Mouse (Mus musculus): ENCODE measurements around the gene Prdx6. TPM values are rescaled to one million over a fixed set of nuclear protein-coding genes. Genes with fewer than 3 reads are reported as not detected.

Prdx6 gene
- polyA plus RNA-seq, 1 experiment from 2014 or later: 161 TPM

GRCm38 (mm10) chr1:161269346-161269745 is 18.3 kb upstream of the Prdx6 start:
- DNase-seq (no peak), ATAC-seq (ENCODE audit: low FRiP score, low TSS enrichment) (no peak)
- H3K4me1 ChIP-seq (ENCODE audit: control insufficient read depth, insufficient read depth, low read length): no peaks in the 10 kb centered on the region

GRCm38 (mm10) chr1:161268884-161269283 is 17.9 kb upstream of the Prdx6 start:
- no peak overlapping the region for H3K4me2 ChIP-seq (ENCODE audit: low read length)
- H3K27ac ChIP-seq (replicated peaks; ENCODE audit: low read depth, low read length): no peak overlapping the region
- no peak overlapping the region for H3K9ac ChIP-seq (replicated peaks; ENCODE audit: low read length)
- H3K36me3 ChIP-seq (ENCODE audit: control insufficient read depth, insufficient read depth, low read length): no peaks in the 10 kb centered on the region
- no peaks in the 10 kb centered on the region for H3K27me3 ChIP-seq (ENCODE audit: control insufficient read depth, insufficient read depth, low read length)
- H3K9me3 ChIP-seq (ENCODE audit: control insufficient read depth, low read length): no peaks in the 10 kb centered on the region
- ATAC-seq (ENCODE audit: low FRiP score, low TSS enrichment) (no peak), DNase-seq (no peak)
- H3K4me1 ChIP-seq (ENCODE audit: control insufficient read depth, insufficient read depth, low read length): no peaks in the 10 kb centered on the region
- no peak overlapping the region for H3K4me3 ChIP-seq (replicated peaks; ENCODE audit: low read depth, low read length)
- 61% methylated on average over 5 of the region's 5 CpGs for WGBS

More at GRCm38 (mm10) chr1:161269346-161269745, 18.3 kb upstream of the Prdx6 start:
- Histone ChIP-seq H3K36me3 (ENCODE audit: control insufficient read depth, insufficient read depth, low read length) (no peaks in the 10 kb centered on the region), H3K4me2 (ENCODE audit: low read length) (no peak overlapping the region), H3K9ac (replicated peaks; ENCODE audit: low read length) (no peak overlapping the region), H3K4me3 (replicated peaks; ENCODE audit: low read depth, low read length) (no peak overlapping the region), H3K27ac (replicated peaks; ENCODE audit: low read depth, low read length) (no peak overlapping the region), H3K9me3 (ENCODE audit: control insufficient read depth, low read length) (no peaks in the 10 kb centered on the region), H3K27me3 (ENCODE audit: control insufficient read depth, insufficient read depth, low read length) (no peaks in the 10 kb centered on the region)
- WGBS: 87% methylated on average over 4 of the region's 4 CpGs

- Histone ChIP-seq H3K4me2 (ENCODE audit: low read length) (no peak overlapping the region), H3K4me3 (replicated peaks; ENCODE audit: low read depth, low read length) (no peak overlapping the region), H3K27ac (replicated peaks; ENCODE audit: low read depth, low read length) (no peak overlapping the region), H3K9me3 (ENCODE audit: control insufficient read depth, low read length) (no peaks in the 10 kb centered on the region), H3K4me1 (ENCODE audit: control insufficient read depth, insufficient read depth, low read length) (no peaks in the 10 kb centered on the region), H3K9ac (replicated peaks; ENCODE audit: low read length) (no peak overlapping the region), H3K36me3 (ENCODE audit: control insufficient read depth, insufficient read depth, low read length) (no peaks in the 10 kb centered on the region), H3K27me3 (ENCODE audit: control insufficient read depth, insufficient read depth, low read length) (no peaks in the 10 kb centered on the region)
- 33% methylated on average over 7 of the region's 7 CpGs for WGBS
- no peak for ATAC-seq (ENCODE audit: low FRiP score, low TSS enrichment)
- peak; percentile 16 for DNase-seq
Observed at GRCm38 (mm10) chr1:161268116-161268515, 17.1 kb upstream of the Prdx6 start.

- Histone ChIP-seq H3K27me3 (ENCODE audit: control insufficient read depth, insufficient read depth, low read length) (no peaks in the 10 kb centered on the region), H3K4me2 (ENCODE audit: low read length) (no peak overlapping the region), H3K9ac (replicated peaks; ENCODE audit: low read length) (no peak overlapping the region), H3K4me1 (ENCODE audit: control insufficient read depth, insufficient read depth, low read length) (no peaks in the 10 kb centered on the region), H3K36me3 (ENCODE audit: control insufficient read depth, insufficient read depth, low read length) (no peaks in the 10 kb centered on the region), H3K4me3 (replicated peaks; ENCODE audit: low read depth, low read length) (no peak overlapping the region), H3K9me3 (ENCODE audit: control insufficient read depth, low read length) (no peaks in the 10 kb centered on the region), H3K27ac (replicated peaks; ENCODE audit: low read depth, low read length) (no peak overlapping the region)
- no peak for ATAC-seq (ENCODE audit: low FRiP score, low TSS enrichment)
- WGBS: 90% methylated on average over 5 of the region's 5 CpGs
- no peak for DNase-seq
Observed at GRCm38 (mm10) chr1:161264961-161265360, 13.9 kb upstream of the Prdx6 start.

- Histone ChIP-seq H3K27ac (replicated peaks; ENCODE audit: low read depth, low read length) (no peak overlapping the region), H3K4me1 (ENCODE audit: control insufficient read depth, insufficient read depth, low read length) (no peaks in the 10 kb centered on the region), H3K4me2 (ENCODE audit: low read length) (no peak overlapping the region), H3K27me3 (ENCODE audit: control insufficient read depth, insufficient read depth, low read length) (no peaks in the 10 kb centered on the region), H3K9me3 (ENCODE audit: control insufficient read depth, low read length) (no peaks in the 10 kb centered on the region), H3K36me3 (ENCODE audit: control insufficient read depth, insufficient read depth, low read length) (no peaks in the 10 kb centered on the region), H3K4me3 (replicated peaks; ENCODE audit: low read depth, low read length) (no peak overlapping the region), H3K9ac (replicated peaks; ENCODE audit: low read length) (no peak overlapping the region)
- ATAC-seq (ENCODE audit: low FRiP score, low TSS enrichment) (no peak), DNase-seq (no peak)
- WGBS: 90% methylated on average over 8 of the region's 8 CpGs
Observed at GRCm38 (mm10) chr1:161263584-161263983, 12.6 kb upstream of the Prdx6 start.

GRCm38 (mm10) chr1:161262542-161262941 is 11.5 kb upstream of the Prdx6 start:
- Histone ChIP-seq H3K27ac (replicated peaks; ENCODE audit: low read depth, low read length) (no peak overlapping the region), H3K4me3 (replicated peaks; ENCODE audit: low read depth, low read length) (no peak overlapping the region), H3K9me3 (ENCODE audit: control insufficient read depth, low read length) (no peaks in the 10 kb centered on the region), H3K9ac (replicated peaks; ENCODE audit: low read length) (no peak overlapping the region), H3K4me2 (ENCODE audit: low read length) (no peak overlapping the region), H3K27me3 (ENCODE audit: control insufficient read depth, insufficient read depth, low read length) (no peaks in the 10 kb centered on the region), H3K4me1 (ENCODE audit: control insufficient read depth, insufficient read depth, low read length) (no peaks in the 10 kb centered on the region), H3K36me3 (ENCODE audit: control insufficient read depth, insufficient read depth, low read length) (no peaks in the 10 kb centered on the region)
- 92% methylated on average over 2 of the region's 2 CpGs for WGBS
- ATAC-seq (ENCODE audit: low FRiP score, low TSS enrichment): no peak
- no peak for DNase-seq

- Histone ChIP-seq H3K9ac (replicated peaks; ENCODE audit: low read length) (no peak overlapping the region), H3K4me3 (replicated peaks; ENCODE audit: low read depth, low read length) (no peak overlapping the region), H3K9me3 (ENCODE audit: control insufficient read depth, low read length) (no peaks in the 10 kb centered on the region), H3K4me2 (ENCODE audit: low read length) (no peak overlapping the region), H3K27me3 (ENCODE audit: control insufficient read depth, insufficient read depth, low read length) (no peaks in the 10 kb centered on the region), H3K36me3 (ENCODE audit: control insufficient read depth, insufficient read depth, low read length) (no peaks in the 10 kb centered on the region), H3K4me1 (ENCODE audit: control insufficient read depth, insufficient read depth, low read length) (no peaks in the 10 kb centered on the region), H3K27ac (replicated peaks; ENCODE audit: low read depth, low read length) (no peak overlapping the region)
- DNase-seq (no peak), ATAC-seq (ENCODE audit: low FRiP score, low TSS enrichment) (no peak)
- WGBS: 70% methylated on average over 2 of the region's 2 CpGs
Observed at GRCm38 (mm10) chr1:161260761-161261160, 9.7 kb upstream of the Prdx6 start.

- DNase-seq: no peak
- no peak overlapping the region for H3K9ac ChIP-seq (replicated peaks; ENCODE audit: low read length)
- no peaks in the 10 kb centered on the region for H3K27me3 ChIP-seq (ENCODE audit: control insufficient read depth, insufficient read depth, low read length)
- H3K9me3 ChIP-seq (ENCODE audit: control insufficient read depth, low read length): no peaks in the 10 kb centered on the region
- H3K27ac ChIP-seq (replicated peaks; ENCODE audit: low read depth, low read length): no peak overlapping the region
- H3K36me3 ChIP-seq (ENCODE audit: control insufficient read depth, insufficient read depth, low read length): no peaks in the 10 kb centered on the region
- H3K4me1 ChIP-seq (ENCODE audit: control insufficient read depth, insufficient read depth, low read length): no peaks in the 10 kb centered on the region
- ATAC-seq (ENCODE audit: low FRiP score, low TSS enrichment): no peak
- 86% methylated on average over 6 of the region's 6 CpGs for WGBS
- H3K4me2 ChIP-seq (ENCODE audit: low read length): no peak overlapping the region
- no peak overlapping the region for H3K4me3 ChIP-seq (replicated peaks; ENCODE audit: low read depth, low read length)
Observed at GRCm38 (mm10) chr1:161259142-161259541, 8.1 kb upstream of the Prdx6 start.

- Histone ChIP-seq H3K27ac (replicated peaks; ENCODE audit: low read depth, low read length) (no peak overlapping the region), H3K9me3 (ENCODE audit: control insufficient read depth, low read length) (no peaks in the 10 kb centered on the region), H3K4me2 (ENCODE audit: low read length) (no peak overlapping the region), H3K4me1 (ENCODE audit: control insufficient read depth, insufficient read depth, low read length) (no peaks in the 10 kb centered on the region), H3K36me3 (ENCODE audit: control insufficient read depth, insufficient read depth, low read length) (no peaks in the 10 kb centered on the region), H3K27me3 (ENCODE audit: control insufficient read depth, insufficient read depth, low read length) (no peaks in the 10 kb centered on the region), H3K4me3 (replicated peaks; ENCODE audit: low read depth, low read length) (no peak overlapping the region), H3K9ac (replicated peaks; ENCODE audit: low read length) (no peak overlapping the region)
- DNase-seq (no peak), ATAC-seq (ENCODE audit: low FRiP score, low TSS enrichment) (no peak)
- WGBS: 90% methylated on average over 2 of the region's 2 CpGs
Observed at GRCm38 (mm10) chr1:161258331-161258730, 7.3 kb upstream of the Prdx6 start.
